Mouse (Mus musculus) lung, embryonic 15.5 days (tissue): ENCODE data around the gene Rpn2. TPM values are rescaled to one million over a fixed set of nuclear protein-coding genes. Genes with fewer than 3 reads are reported as not detected.

ENCODE experiments used
- ATAC-seq: fragments of 200-750 bp; cut with Nextera tagmentation; 2 replicates; pipeline ENCODE4 v1.8.0; 2017; ENCODE audit warnings: moderate number of reproducible peaks, borderline replicate concordance; ENCODE audit not compliant: low FRiP score, low TSS enrichment; ENCODE audit errors: extremely low read depth
- H3K27ac ChIP-seq: fragments of 300-500 bp; sonication (generic); 2 replicates; pipeline ENCODE4 v1.5.1; 2015; ENCODE audit warnings: moderate library complexity, mild to moderate bottlenecking, inconsistent platforms
- H3K27me3 ChIP-seq: fragments of 300-500 bp; sonication (generic); 2 replicates; pipeline ENCODE4 v1.6.1; 2015; ENCODE audit warnings: inconsistent platforms
- H3K36me3 ChIP-seq: fragments of 300-500 bp; sonication (generic); 2 replicates; pipeline ENCODE4 v1.6.1; 2015; ENCODE audit warnings: inconsistent platforms
- H3K4me1 ChIP-seq: fragments of 300-500 bp; sonication (generic); 2 replicates; pipeline ENCODE4 v1.6.1; 2015; ENCODE audit warnings: inconsistent platforms
- H3K4me2 ChIP-seq: fragments of 300-500 bp; sonication (generic); 2 replicates; pipeline ENCODE4 v1.6.1; 2015; ENCODE audit warnings: inconsistent platforms, mild to moderate bottlenecking, moderate library complexity
- H3K4me3 ChIP-seq: fragments of 300-500 bp; sonication (generic); 2 replicates; pipeline ENCODE4 v1.5.1; 2015; ENCODE audit warnings: mild to moderate bottlenecking, inconsistent platforms
- H3K9ac ChIP-seq: fragments of 300-500 bp; sonication (generic); 2 replicates; pipeline ENCODE4 v1.6.1; 2015; ENCODE audit warnings: inconsistent platforms
- H3K9me3 ChIP-seq: fragments of 300-500 bp; sonication (generic); 2 replicates; pipeline ENCODE4 v1.6.1; 2016; ENCODE audit warnings: inconsistent platforms
- WGBS: fragments of 180-500 bp; shearing (Covaris S2); methylation state at CpG from one replicate; pipeline ENCODE4 v1.1.7; 2015; 5-methylcytosine and 5-hydroxymethylcytosine counted together
- polyA plus RNA-seq: library from polyadenylated mRNA; unstranded; fragments of >200 nt; fragmentation: Nextera tagmentation; extraction: Ambion mirVana; gene quantifications from 2 replicates; pipeline ENCODE4 v1.2.1, GENCODE M21; 2015

The Rpn2 gene
- polyA plus RNA-seq, 1 experiment from 2014 or later = 365 TPM

GRCm38 (mm10) chr2:157338663-157339062, 59.8 kb downstream of the Rpn2 start:
- H3K27ac ChIP-seq = no peak overlapping the region
- H3K4me1 ChIP-seq = peaks cover 14% of the 10 kb centered on the region
- no peak for ATAC-seq
- no peaks in the 10 kb centered on the region for H3K36me3 ChIP-seq
- H3K9me3 ChIP-seq = no peaks in the 10 kb centered on the region
- WGBS = 38% methylated on average over 5 of the region's 5 CpGs
- no peak overlapping the region for H3K4me3 ChIP-seq
- no peaks in the 10 kb centered on the region for H3K27me3 ChIP-seq
- H3K4me2 ChIP-seq = no peak overlapping the region
- H3K9ac ChIP-seq = no peak overlapping the region

GRCm38 (mm10) chr2:157339532-157339931, 60.7 kb downstream of the Rpn2 start:
- H3K4me3 ChIP-seq = no peak overlapping the region
- no peak overlapping the region for H3K4me2 ChIP-seq
- H3K9me3 ChIP-seq = no peaks in the 10 kb centered on the region
- 0 out of 2 replicates have a peak overlapping the region, but pooled peaks have one; percentile 17 for H3K27ac ChIP-seq
- ATAC-seq = no peak
- no peak overlapping the region for H3K9ac ChIP-seq
- H3K27me3 ChIP-seq = no peaks in the 10 kb centered on the region
- no peaks in the 10 kb centered on the region for H3K36me3 ChIP-seq
- 73% methylated on average over 7 of the region's 7 CpGs for WGBS
- peaks cover 14% of the 10 kb centered on the region for H3K4me1 ChIP-seq

GRCm38 (mm10) chr2:157340221-157340741, 61.5 kb downstream of the Rpn2 start:
- Histone ChIP-seq H3K4me3 (no peak overlapping the region), H3K9ac (no peak overlapping the region), H3K27ac (peak overlapping the region; percentile 17; the same call in 1 of the 2 replicates), H3K4me2 (no peak overlapping the region), H3K4me1 (peaks cover 14% of the 10 kb centered on the region), H3K9me3 (no peaks in the 10 kb centered on the region), H3K27me3 (no peaks in the 10 kb centered on the region), H3K36me3 (no peaks in the 10 kb centered on the region)
- WGBS = 38% methylated on average over 7 of the region's 7 CpGs
- no peak for ATAC-seq

GRCm38 (mm10) chr2:157341554-157342270, 62.9 kb downstream of the Rpn2 start:
- no peak overlapping the region for H3K4me2 ChIP-seq
- H3K9me3 ChIP-seq = no peaks in the 10 kb centered on the region
- WGBS = 43% methylated on average over 11 of the region's 11 CpGs
- H3K9ac ChIP-seq = no peak overlapping the region
- H3K4me1 ChIP-seq = peaks cover 14% of the 10 kb centered on the region
- no peaks in the 10 kb centered on the region for H3K36me3 ChIP-seq
- H3K27ac ChIP-seq = no peak overlapping the region
- H3K27me3 ChIP-seq = no peaks in the 10 kb centered on the region
- no peak overlapping the region for H3K4me3 ChIP-seq
- ATAC-seq = no peak

GRCm38 (mm10) chr2:157342328-157342926, 63.6 kb downstream of the Rpn2 start:
- Histone ChIP-seq H3K4me2 (no peak overlapping the region), H3K4me3 (no peak overlapping the region), H3K9me3 (no peaks in the 10 kb centered on the region), H3K27ac (no peak overlapping the region), H3K36me3 (no peaks in the 10 kb centered on the region), H3K9ac (no peak overlapping the region), H3K4me1 (peaks cover 16% of the 10 kb centered on the region), H3K27me3 (no peaks in the 10 kb centered on the region)
- 50% methylated on average over 5 of the region's 5 CpGs for WGBS
- ATAC-seq = no peak

- Histone ChIP-seq H3K27me3 (no peaks in the 10 kb centered on the region), H3K9ac (no peak overlapping the region), H3K27ac (no peak overlapping the region), H3K4me1 (peaks cover 20% of the 10 kb centered on the region), H3K9me3 (no peaks in the 10 kb centered on the region), H3K4me2 (no peak overlapping the region), H3K36me3 (no peaks in the 10 kb centered on the region), H3K4me3 (no peak overlapping the region)
- no peak for ATAC-seq
- WGBS = 68% methylated on average over 6 of the region's 6 CpGs
These were observed 64.5 kb downstream of the Rpn2 start for GRCm38 (mm10) chr2:157343337-157343736.

GRCm38 (mm10) chr2:157347361-157348159, 68.7 kb downstream of the Rpn2 start, which contains the start of gene Ghrh:
Ghrh (minus strand) TSS chr2:157347506.
- Histone ChIP-seq H3K36me3 (no peaks in the 10 kb centered on the region), H3K27me3 (no peaks in the 10 kb centered on the region), H3K9me3 (no peaks in the 10 kb centered on the region), H3K4me2 (no peak within 1 kb of the TSS), H3K9ac (no peak within 1 kb of the TSS), H3K4me3 (no peak within 1 kb of the TSS), H3K27ac (peak within 1 kb of the TSS; percentile 81), H3K4me1 (peaks cover 8% of the 10 kb centered on the region; the same call in 1 of the 2 replicates)
- 65% methylated on average over 26 of the region's 26 CpGs for WGBS
- peak; percentile 54 for ATAC-seq

- no peak overlapping the region for H3K9ac ChIP-seq
- H3K4me2 ChIP-seq = no peak overlapping the region
- H3K27ac ChIP-seq = no peak overlapping the region
- no peaks in the 10 kb centered on the region for H3K9me3 ChIP-seq
- no peak for ATAC-seq
- H3K4me1 ChIP-seq = peaks cover 8% of the 10 kb centered on the region; the same call in 1 of the 2 replicates
- 47% methylated on average over 12 of the region's 12 CpGs for WGBS
- no peaks in the 10 kb centered on the region for H3K27me3 ChIP-seq
- no peak overlapping the region for H3K4me3 ChIP-seq
- H3K36me3 ChIP-seq = no peaks in the 10 kb centered on the region
These were observed 70.4 kb downstream of the Rpn2 start for GRCm38 (mm10) chr2:157349121-157349778.

GRCm38 (mm10) chr2:157353183-157353582, 74.4 kb downstream of the Rpn2 start:
- no peak for ATAC-seq
- Histone ChIP-seq H3K9ac (no peak overlapping the region), H3K4me2 (no peak overlapping the region), H3K4me3 (no peak overlapping the region), H3K27me3 (no peaks in the 10 kb centered on the region), H3K9me3 (no peaks in the 10 kb centered on the region), H3K27ac (no peak overlapping the region), H3K36me3 (no peaks in the 10 kb centered on the region), H3K4me1 (no peaks in the 10 kb centered on the region)
- WGBS = 69% methylated on average over 4 of the region's 4 CpGs

GRCm38 (mm10) chr2:157354106-157354505, 75.3 kb downstream of the Rpn2 start:
- WGBS = 61% methylated on average over 3 of the region's 3 CpGs
- ATAC-seq = no peak

GRCm38 (mm10) chr2:157360028-157360427, 81.2 kb downstream of the Rpn2 start:
- ATAC-seq = no peak
- 74% methylated on average over 5 of the region's 5 CpGs for WGBS
- Histone ChIP-seq H3K9me3 (no peaks in the 10 kb centered on the region), H3K36me3 (no peaks in the 10 kb centered on the region), H3K9ac (no peak overlapping the region), H3K4me3 (no peak overlapping the region), H3K4me1 (no peaks in the 10 kb centered on the region), H3K4me2 (no peak overlapping the region), H3K27ac (no peak overlapping the region), H3K27me3 (no peaks in the 10 kb centered on the region)

More at GRCm38 (mm10) chr2:157354106-157354505, 75.3 kb downstream of the Rpn2 start:
- H3K27ac ChIP-seq = no peak overlapping the region
- H3K36me3 ChIP-seq = no peaks in the 10 kb centered on the region
- H3K4me2 ChIP-seq = no peak overlapping the region
- no peaks in the 10 kb centered on the region for H3K4me1 ChIP-seq
- H3K27me3 ChIP-seq = no peaks in the 10 kb centered on the region
- no peak overlapping the region for H3K9ac ChIP-seq
- no peak overlapping the region for H3K4me3 ChIP-seq
- no peaks in the 10 kb centered on the region for H3K9me3 ChIP-seq
